Mouse (Mus musculus) ES-Bruce4 (cell line): ENCODE measurements around the gene Zfp59. TPM values are rescaled to one million over a fixed set of nuclear protein-coding genes. Genes with fewer than 3 reads are reported as not detected.

Experiments
- H3K27ac ChIP-seq: 2 replicates; pipeline ENCODE4 v1.5.1; 2012; ENCODE audit warnings: low read length, inconsistent platforms; ENCODE audit not compliant: insufficient read depth
- H3K27me3 ChIP-seq: 2 replicates; pipeline ENCODE4 v1.6.1; 2012; ENCODE audit warnings: mild to moderate bottlenecking, low read length, inconsistent platforms; ENCODE audit not compliant: control insufficient read depth, poor library complexity, insufficient read depth, severe bottlenecking
- H3K36me3 ChIP-seq: 2 replicates; pipeline ENCODE4 v1.6.1; 2012; ENCODE audit warnings: inconsistent platforms, mild to moderate bottlenecking, low read length, moderate library complexity; ENCODE audit not compliant: control insufficient read depth, poor library complexity, insufficient read depth, severe bottlenecking
- H3K4me1 ChIP-seq: one replicate; pipeline ENCODE4 v1.8.1; 2011; ENCODE audit warnings: low read length; ENCODE audit not compliant: control insufficient read depth, insufficient read depth
- H3K4me3 ChIP-seq: 2 replicates; pipeline ENCODE4 v1.5.1; 2011; ENCODE audit warnings: low read depth, mild to moderate bottlenecking, low read length
- H3K9ac ChIP-seq: 2 replicates; pipeline ENCODE4 v1.6.1; 2012; ENCODE audit warnings: low read depth, mild to moderate bottlenecking, inconsistent platforms; ENCODE audit not compliant: poor library complexity, severe bottlenecking
- H3K9me3 ChIP-seq: replicated peaks from 2 replicates; pipeline ENCODE4 v1.6.1; 2012; ENCODE audit warnings: mild to moderate bottlenecking, low read length, inconsistent platforms; ENCODE audit not compliant: control insufficient read depth, poor library complexity, insufficient read depth, severe bottlenecking
- CTCF ChIP-seq: IDR thresholded peaks from one replicate; pipeline ENCODE4 v1.8.1; 2011; ENCODE audit warnings: low read depth, low read length
- EP300 ChIP-seq: IDR thresholded peaks from 2 replicates; pipeline ENCODE4 v1.6.1; 2011; ENCODE audit warnings: low read depth, low read length; ENCODE audit not compliant: insufficient read depth
- POLR2A ChIP-seq: IDR thresholded peaks from one replicate; pipeline ENCODE4 v1.8.1; 2011; ENCODE audit warnings: low read length; ENCODE audit not compliant: insufficient read depth
- polyA plus RNA-seq: library from polyadenylated mRNA; stranded (reverse); fragments of >200 nt; gene quantifications from 2 replicates; pipeline ENCODE4 v1.2.4, GENCODE M21; 2011; ENCODE audit warnings: low read depth; ENCODE audit not compliant: missing spikeins, insufficient read depth, insufficient read length

Zfp59 gene
- polyA plus RNA-seq, 1 experiment = 7.7 TPM

GRCm38 (mm10) chr7:27905061-27905848 lies 66.8 kb downstream of the Zfp59 start:
- Histone ChIP-seq H3K27me3 (no peaks in the 10 kb centered on the region; the same call in 1 of the 2 replicates), H3K27ac (no peak overlapping the region), H3K36me3 (no peaks in the 10 kb centered on the region), H3K4me3 (no peak overlapping the region), H3K9me3 (no peaks in the 10 kb centered on the region; the same call in 1 of the 2 replicates), H3K9ac (no peak overlapping the region), H3K4me1 (no peaks in the 10 kb centered on the region)
- TF ChIP-seq EP300 (no peak), CTCF (no peak), POLR2A (no peak)

Other genes with a start within 250 kb of the Zfp59 start
- gene Akt2, start 247.1 kb upstream of the Zfp59 start, polyA plus RNA-seq = 38.7 and 39.8 TPM in 2 replicates
- 0.65 TPM in 1 of 2 replicates, not detected in the other for gene Ttc9b, start 184.7 kb upstream of the Zfp59 start, polyA plus RNA-seq
- gene Map3k10, start 164.0 kb upstream of the Zfp59 start, polyA plus RNA-seq = 13.5 and 16.5 TPM in 2 replicates
- 1.6 and 1.8 TPM in 2 replicates for gene Zfp607b, start 149.3 kb upstream of the Zfp59 start, polyA plus RNA-seq
- gene Zfp60, start 107.2 kb upstream of the Zfp59 start, polyA plus RNA-seq = 18.5 and 24.0 TPM in 2 replicates
- 7.3 and 9.3 TPM in 2 replicates for gene Zfp626, start 31.4 kb upstream of the Zfp59 start, polyA plus RNA-seq
- gene Zfp607a, start 18.9 kb downstream of the Zfp59 start, polyA plus RNA-seq = 1.8 and 2.0 TPM in 2 replicates
- gene Zfp974, start 90.9 kb downstream of the Zfp59 start, polyA plus RNA-seq = 5.8 and 8.7 TPM in 2 replicates
- 19.9 and 21.3 TPM in 2 replicates for gene Zfp780b, start 140.6 kb downstream of the Zfp59 start, polyA plus RNA-seq
- 15.3 and 16.4 TPM in 2 replicates for gene Zfp850, start 175.5 kb downstream of the Zfp59 start, polyA plus RNA-seq
- 134 and 143 TPM in 2 replicates for gene Psmc4, start 211.5 kb downstream of the Zfp59 start, polyA plus RNA-seq
- 0.84 and 1.2 TPM in 2 replicates for gene Fcgbp, start 232.6 kb downstream of the Zfp59 start, polyA plus RNA-seq